Mouse (Mus musculus) subcutaneous adipose tissue, adult 2 months (tissue): ENCODE results near the gene Slc25a16. TPM values are rescaled to one million over a fixed set of nuclear protein-coding genes. Genes with fewer than 3 reads are reported as not detected.

Experiments used
- polyA plus RNA-seq: library from polyadenylated mRNA; depleted of rRNA; stranded (reverse); fragments of >200 nt; gene quantifications from 2 replicates; pipeline ENCODE4 v1.2.3, GENCODE M21; 2012; ENCODE audit warnings: low replicate concordance; rRNA removed

Slc25a16 gene
- polyA plus RNA-seq: 35.5 and 41.7 TPM in 2 replicates

DNA sequence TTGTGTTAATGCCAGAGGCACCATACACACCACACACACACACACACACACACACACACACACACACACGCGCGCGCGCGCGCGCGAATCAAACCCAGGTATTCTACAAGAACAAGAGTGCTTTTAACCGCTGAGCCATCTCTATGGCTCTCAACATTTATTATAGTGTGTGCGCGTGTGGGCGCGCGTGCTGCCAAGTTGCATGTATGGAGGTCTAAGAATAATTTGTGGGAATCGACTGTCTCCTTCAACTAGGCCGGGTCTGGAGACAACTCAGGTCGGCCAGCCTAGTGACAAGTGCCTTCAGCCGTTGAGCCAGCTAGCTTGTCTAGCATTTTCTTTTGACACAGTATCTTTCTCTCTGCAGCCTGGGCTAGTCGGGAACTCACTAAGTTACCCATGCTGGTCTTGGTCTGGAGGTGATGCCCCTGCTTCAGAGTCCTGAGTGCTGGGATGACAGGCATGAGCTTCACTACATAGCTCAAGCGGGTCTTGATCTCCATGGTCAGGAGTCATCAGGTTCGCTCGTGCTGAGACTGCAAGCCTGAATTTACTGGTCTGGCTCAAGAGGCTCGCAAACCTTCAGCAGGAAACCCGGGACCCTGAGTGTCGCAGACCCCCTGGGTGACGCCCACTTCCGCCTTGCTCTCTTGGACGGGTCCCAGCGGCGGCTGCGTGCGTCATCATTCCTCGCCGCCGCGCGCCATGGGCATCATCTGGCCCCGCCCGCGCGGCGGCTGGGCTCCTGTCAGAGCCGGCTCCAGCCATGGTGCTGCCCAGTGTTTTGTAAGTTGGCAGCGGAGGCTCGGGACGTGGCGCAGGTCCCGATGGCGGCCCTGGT is at the start of gene Slc25a16:
TSS of gene Slc25a16 (plus strand) at position 709 of the 841 bp plus-strand sequence.

DNA sequence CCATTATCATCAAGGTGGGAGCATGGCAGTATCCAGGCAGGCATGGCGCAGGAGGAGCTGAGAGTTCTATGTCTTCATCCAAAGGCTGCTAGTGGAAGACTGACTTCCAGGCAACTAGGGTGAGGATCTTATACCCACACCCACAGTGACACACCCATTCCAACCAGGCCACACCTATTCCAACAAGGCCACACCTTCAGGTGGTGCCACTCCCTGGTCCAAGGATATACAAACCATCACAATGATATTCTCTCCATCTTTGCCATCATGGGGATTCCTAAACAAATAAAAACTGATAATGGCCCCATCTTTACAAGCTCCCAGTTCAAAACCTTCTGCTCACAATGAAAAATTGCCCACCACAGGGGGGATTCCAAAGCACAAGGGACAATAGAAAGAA is 11.5 kb upstream of the Slc25a16 start, which contains the start of gene Tet1:
TSS of gene Tet1 (minus strand) at position 101 of the 400 bp plus-strand sequence.

DNA sequence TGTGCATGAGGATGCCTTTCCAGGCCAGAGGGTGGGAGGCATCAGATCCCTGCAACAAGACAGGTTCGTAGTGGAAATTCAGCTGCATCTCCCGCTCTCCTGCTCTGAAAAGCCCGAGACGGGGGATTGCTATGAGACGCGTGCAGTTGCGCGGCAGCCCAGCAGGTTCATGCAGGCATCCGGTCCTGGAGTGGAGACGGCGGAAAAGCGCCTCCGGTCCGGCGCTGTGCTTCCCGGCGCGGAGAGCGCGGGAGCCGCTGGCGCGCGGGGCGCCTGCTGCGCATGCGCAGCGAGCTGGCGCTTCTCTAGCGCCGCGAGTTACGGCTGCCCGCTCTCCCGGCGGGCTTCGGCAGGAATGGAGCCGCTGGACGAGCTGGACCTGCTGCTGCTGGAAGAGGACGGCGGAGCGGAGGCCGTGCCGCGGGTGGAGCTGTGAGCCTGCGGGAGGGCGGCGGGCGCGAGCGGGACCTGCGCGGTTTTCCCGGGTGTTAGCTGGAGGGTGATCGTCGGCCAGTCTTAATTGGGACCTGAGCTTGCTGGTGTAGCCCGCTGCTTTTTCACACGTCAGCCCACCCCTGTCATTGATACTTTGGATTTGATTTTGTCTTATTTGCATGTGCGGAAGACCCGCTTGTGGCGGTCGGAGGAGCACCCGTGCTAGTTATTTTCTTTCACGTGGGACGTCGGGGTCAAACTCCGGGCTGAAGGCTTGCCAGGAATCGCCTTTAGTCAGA is 26.5 kb downstream of the Slc25a16 start, which contains the start of gene Dna2:
TSS of gene Dna2 (plus strand) at position 289 of the 734 bp plus-strand sequence.

GRCm38 (mm10) chr10:62980039-62980954 is 59.9 kb downstream of the Slc25a16 start, which contains the start of gene Rufy2:
Gene Rufy2, plus strand, starts transcription at chr10:62980223.

Other genes starting within 250 kb of the Slc25a16 start
- 0.47 and 0.48 TPM in 2 replicates for gene Stox1, start 194.5 kb upstream of the Slc25a16 start, polyA plus RNA-seq
- 53.2 and 101 TPM in 2 replicates for gene Ccar1, start 128.3 kb upstream of the Slc25a16 start, polyA plus RNA-seq
- gene Tet1, start 11.6 kb upstream of the Slc25a16 start, polyA plus RNA-seq: 0.72 and 5.8 TPM in 2 replicates
- gene Dna2, start 26.4 kb downstream of the Slc25a16 start, polyA plus RNA-seq: 2.3 and 5.8 TPM in 2 replicates
- 3.4 and 6.6 TPM in 2 replicates for gene Rufy2, start 59.6 kb downstream of the Slc25a16 start, polyA plus RNA-seq
- 9.3 and 21.2 TPM in 2 replicates for gene Hnrnph3, start 103.6 kb downstream of the Slc25a16 start, polyA plus RNA-seq
- 1.5 and 2.5 TPM in 2 replicates for gene Pbld2, start 103.7 kb downstream of the Slc25a16 start, polyA plus RNA-seq
- 4.1 and 12.0 TPM in 2 replicates for gene Pbld1, start 139.5 kb downstream of the Slc25a16 start, polyA plus RNA-seq
- gene Atoh7, start 179.0 kb downstream of the Slc25a16 start, polyA plus RNA-seq: 0.09 TPM in 1 of 2 replicates, not detected in the other